Mouse (Mus musculus): ENCODE measurements at regions not wholly inside any gene's neighbourhood (a gene's known extent, or its start where the extent isn't known, plus 50 kb on each side); places are given as distances from the start of the nearest gene placed in this dataset.
A peak's percentile ranks its signal among the peaks of the same experiment; 100 is the strongest.

DNA sequence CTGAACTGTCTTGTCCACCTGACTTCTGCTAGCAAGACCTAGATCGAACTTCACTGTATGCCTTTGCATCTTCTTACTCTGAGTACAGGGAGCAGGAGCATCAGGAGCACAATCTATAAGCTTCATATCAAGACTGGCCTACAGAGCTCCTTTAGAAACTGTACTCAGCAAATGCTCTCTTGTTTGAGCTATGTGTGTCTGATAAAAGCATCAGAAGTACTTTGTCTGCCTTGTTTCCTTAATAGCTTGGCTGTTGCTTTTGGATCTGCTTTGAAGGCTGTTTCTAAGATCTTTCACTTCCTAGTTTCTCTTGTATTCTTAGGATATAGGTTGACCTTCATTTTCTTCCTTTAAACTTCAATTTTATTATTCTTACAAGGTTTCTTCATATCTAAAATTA, 175.3 kb upstream of the Cypt12 start:
- in situ Hi-C loops (cut with MboI; ENCODE audit: low pct_unique_long_range_greater_than_20kb): no loop called here
- DNase-seq (ENCODE audit: low read depth, low spot score) (no peak), ATAC-seq (no peak)
- no peak for TF ChIP-seq CTCF (IDR thresholded peaks at IDR 0.05)
- CTCF ChIA-PET: interaction anchor here (1.1 kb wide), 1 partner anchor 14 kb away, joined by 3 read pairs; no protein-coding TSS in a partner anchor
- POLR2A ChIA-PET: no interaction called here
- peaks cover 29% of the 10 kb centered on the region for H3K27me3 ChIP-seq

DNA sequence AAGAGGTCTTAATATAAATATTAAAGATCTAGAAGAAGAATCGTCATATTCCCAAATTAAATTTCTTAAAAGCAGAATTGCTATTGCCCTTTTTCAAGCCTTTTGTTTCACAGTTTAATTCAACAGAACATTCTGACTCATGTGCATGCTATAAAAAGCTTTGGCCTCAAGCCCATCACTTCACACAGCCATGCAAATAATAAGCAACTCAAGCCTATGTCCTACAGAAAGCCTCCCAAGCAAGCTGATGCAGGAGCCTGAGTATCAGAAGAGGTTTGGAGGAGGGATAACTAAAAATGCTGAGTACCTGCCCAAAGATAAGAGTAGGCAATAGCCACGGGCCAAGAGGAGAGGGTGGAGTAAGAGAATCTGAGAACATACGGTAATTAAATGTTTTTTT, 169.1 kb upstream of the Cypt12 start:
- no peak for TF ChIP-seq CTCF (IDR thresholded peaks at IDR 0.05)
- H3K27me3 ChIP-seq: peaks cover 50% of the 10 kb centered on the region
- POLR2A ChIA-PET: no interaction called here
- DNase-seq (ENCODE audit: low read depth, low spot score) (no peak), ATAC-seq (no peak)
- CTCF ChIA-PET: no interaction called here
- in situ Hi-C loops (cut with MboI; ENCODE audit: low pct_unique_long_range_greater_than_20kb): no loop called here

DNA sequence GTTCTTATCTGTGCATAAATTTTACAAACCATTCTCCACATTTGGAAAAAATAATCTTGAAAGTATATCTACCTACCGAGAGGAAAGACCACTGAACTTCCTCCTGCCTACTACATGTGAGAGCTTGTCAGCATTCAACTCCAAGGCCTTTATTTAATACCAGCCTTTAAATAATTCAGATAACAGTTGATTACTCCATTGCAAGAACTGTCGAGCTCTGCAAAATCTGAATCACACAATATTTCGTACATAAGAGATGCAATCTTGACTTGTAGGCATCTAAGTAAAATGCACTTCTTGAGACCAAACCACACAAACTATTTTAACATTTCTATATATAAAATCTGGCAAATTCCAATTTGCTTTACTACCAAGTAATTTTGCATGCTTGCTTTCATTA, 164.1 kb upstream of the Cypt12 start:
- no peak for DNase-seq (ENCODE audit: low read depth, low spot score)
- ATAC-seq: no peak
- in situ Hi-C loops (cut with MboI; ENCODE audit: low pct_unique_long_range_greater_than_20kb): no loop called here
- TF ChIP-seq CTCF (IDR thresholded peaks at IDR 0.05): no peak
- peaks cover 72% of the 10 kb centered on the region for H3K27me3 ChIP-seq
- POLR2A ChIA-PET: no interaction called here
- CTCF ChIA-PET: no interaction called here

DNA sequence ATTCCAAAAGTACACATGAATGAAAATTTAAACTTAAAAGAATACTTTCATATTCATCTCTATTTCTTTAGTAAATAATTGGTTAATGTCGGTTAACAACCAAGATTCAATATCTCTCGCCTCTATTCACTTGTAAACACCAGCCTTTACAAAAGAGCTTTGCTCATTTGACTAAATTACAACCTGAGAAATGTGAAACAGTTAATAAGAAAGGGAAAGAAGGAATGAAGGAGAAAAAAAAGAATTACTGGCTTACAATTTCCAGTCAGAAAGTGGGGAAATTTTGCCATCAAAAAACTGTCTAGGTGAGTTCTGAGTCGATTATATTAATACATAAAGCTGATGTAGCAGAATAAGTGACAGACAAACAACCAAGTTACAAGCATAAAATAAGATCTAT, 163.6 kb upstream of the Cypt12 start:
- ChIA-PET CTCF (no interaction called here), POLR2A (no interaction called here)
- no peak for TF ChIP-seq CTCF (IDR thresholded peaks at IDR 0.05)

DNA sequence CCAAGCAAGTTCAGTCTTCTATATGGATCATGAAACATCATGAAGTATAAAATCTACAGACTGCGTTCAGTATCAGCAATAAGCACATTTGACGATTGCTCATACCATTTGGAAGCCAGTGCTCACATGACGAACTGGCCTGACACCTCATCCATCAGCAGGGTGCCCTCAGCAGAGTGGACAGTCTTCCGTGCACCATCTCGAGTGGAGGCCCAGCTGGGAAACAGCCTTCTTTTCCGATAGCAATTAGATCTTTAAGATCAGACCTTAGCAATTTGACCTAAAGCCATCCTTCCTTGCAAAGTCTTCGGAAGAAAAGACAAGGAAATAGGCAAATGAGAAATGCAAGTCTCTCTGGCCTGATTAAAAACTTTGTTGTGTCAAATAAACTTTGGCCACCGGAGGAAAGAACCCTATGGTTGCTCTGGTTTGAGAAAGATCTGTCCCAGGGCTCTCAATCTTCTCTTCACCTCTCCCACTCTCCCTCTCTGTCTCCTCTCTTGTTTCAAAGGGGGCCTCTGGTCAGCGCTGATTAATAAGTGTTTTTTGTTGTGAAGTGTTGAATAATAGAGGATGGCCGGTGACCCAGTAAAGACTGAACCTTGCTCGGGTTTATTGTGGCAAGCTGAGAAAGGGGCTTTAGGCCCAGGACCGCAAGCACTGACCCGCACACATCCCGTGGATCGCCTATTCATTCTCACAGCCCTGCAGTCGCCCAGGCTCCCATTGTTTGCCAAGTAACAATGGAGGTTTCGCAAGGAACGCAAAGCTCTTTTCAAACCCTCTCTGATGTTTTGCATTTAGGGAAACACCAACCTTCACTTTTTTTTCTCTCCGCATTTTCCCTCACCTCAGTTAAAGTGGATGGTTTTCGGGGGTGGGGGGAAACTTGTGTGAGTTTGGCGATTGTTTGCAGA, 162.8 kb upstream of the Cypt12 start:
- POLR2A ChIA-PET: no interaction called here
- ATAC-seq (peak; percentile 8), DNase-seq (ENCODE audit: low read depth, low spot score) (no peak)
- no peak for TF ChIP-seq CTCF (IDR thresholded peaks at IDR 0.05)
- H3K27me3 ChIP-seq: peaks cover 77% of the 10 kb centered on the region
- CTCF ChIA-PET: no interaction called here
- in situ Hi-C loops (cut with MboI; ENCODE audit: low pct_unique_long_range_greater_than_20kb): no loop called here

More for the DNA sequence above, 163.6 kb upstream of the Cypt12 start:
- H3K27me3 ChIP-seq: peaks cover 71% of the 10 kb centered on the region
- ATAC-seq (no peak), DNase-seq (ENCODE audit: low read depth, low spot score) (no peak)
- in situ Hi-C loops (cut with MboI; ENCODE audit: low pct_unique_long_range_greater_than_20kb): no loop called here

DNA sequence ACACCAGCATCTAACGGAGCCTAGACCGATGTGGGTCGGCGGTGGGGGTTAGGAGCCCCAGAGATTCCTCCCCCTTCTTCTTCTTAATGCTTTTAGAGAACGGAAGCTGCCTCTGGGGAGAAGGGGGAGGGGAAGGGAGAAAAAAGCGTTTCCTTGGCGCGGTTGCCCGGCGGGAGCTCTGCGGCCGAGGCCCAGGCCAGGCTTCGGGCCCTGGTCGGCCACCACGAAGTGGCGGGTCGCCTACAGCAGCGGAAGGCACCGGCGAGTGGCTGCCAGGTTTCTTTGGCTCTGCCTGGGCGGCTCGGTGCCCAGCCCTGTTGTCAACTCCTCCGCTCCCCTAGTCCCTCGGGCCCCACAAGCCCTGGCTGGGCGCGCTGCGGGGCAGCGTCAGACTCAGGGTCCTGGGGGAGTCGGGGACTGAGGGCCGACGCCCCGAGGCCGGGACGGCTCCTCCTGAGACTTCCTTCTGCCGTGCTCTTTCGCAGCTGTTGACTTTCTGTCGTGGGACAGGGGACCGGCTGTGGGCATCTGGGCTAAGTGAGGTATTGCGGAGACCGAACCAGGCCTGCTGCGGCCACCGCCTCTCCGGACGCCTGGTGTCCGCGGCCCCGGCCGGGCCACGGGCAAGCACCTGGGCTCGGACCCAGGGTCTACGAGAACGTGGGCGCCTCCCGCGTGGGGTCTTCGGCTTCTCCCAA, 162.0 kb upstream of the Cypt12 start:
- POLR2A ChIA-PET: no interaction called here
- in situ Hi-C loops (cut with MboI; ENCODE audit: low pct_unique_long_range_greater_than_20kb): no loop called here
- peak; percentile 17 for ATAC-seq
- CTCF ChIA-PET: no interaction called here
- no peak for DNase-seq (ENCODE audit: low read depth, low spot score)
- TF ChIP-seq CTCF (IDR thresholded peaks at IDR 0.05): no peak
- peaks cover 83% of the 10 kb centered on the region for H3K27me3 ChIP-seq

DNA sequence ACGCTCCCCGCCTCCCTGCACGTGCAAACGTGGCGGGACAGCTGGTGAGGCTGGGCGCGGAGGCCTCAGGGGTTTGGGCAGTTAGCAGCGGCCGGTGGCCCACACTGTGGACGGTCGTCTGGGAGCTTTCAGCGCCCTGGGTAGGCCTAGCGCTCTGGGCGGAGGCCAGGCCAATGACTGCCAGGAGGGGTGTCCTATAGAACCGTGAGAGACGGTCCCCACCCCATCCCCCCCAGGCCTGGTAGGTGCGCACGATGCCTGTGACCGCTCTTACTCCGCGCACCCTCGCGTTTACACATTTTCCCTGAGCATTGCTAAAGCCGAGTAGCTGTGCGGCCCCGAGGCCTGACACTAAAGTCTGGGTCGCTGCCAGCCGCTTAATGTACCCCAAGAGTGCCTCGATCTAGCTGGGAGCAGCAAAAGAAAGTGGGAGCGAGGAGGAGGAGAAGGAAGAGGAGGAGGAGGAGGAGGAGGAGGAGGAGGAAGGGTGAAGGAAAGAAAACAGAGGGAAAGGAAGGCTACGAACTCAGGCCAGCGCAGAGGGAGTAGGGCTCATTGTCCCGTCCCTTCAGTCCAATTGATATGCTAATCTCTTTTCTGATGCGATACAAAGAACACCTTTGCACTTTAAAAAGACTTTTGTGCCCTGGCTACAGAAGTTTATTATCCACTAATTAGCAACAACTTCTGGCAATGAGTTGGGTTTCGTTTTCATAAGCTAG, 161.3 kb upstream of the Cypt12 start:
- H3K27me3 ChIP-seq: peaks cover 87% of the 10 kb centered on the region
- no peak for ATAC-seq
- ChIA-PET POLR2A (no interaction called here), CTCF (interaction anchor here (1.0 kb wide), 1 partner anchor 14 kb away, joined by 3 read pairs; no protein-coding TSS in a partner anchor)
- in situ Hi-C loops (cut with MboI; ENCODE audit: low pct_unique_long_range_greater_than_20kb): no loop called here
- DNase-seq (ENCODE audit: low read depth, low spot score): no peak
- no peak for TF ChIP-seq CTCF (IDR thresholded peaks at IDR 0.05)

DNA sequence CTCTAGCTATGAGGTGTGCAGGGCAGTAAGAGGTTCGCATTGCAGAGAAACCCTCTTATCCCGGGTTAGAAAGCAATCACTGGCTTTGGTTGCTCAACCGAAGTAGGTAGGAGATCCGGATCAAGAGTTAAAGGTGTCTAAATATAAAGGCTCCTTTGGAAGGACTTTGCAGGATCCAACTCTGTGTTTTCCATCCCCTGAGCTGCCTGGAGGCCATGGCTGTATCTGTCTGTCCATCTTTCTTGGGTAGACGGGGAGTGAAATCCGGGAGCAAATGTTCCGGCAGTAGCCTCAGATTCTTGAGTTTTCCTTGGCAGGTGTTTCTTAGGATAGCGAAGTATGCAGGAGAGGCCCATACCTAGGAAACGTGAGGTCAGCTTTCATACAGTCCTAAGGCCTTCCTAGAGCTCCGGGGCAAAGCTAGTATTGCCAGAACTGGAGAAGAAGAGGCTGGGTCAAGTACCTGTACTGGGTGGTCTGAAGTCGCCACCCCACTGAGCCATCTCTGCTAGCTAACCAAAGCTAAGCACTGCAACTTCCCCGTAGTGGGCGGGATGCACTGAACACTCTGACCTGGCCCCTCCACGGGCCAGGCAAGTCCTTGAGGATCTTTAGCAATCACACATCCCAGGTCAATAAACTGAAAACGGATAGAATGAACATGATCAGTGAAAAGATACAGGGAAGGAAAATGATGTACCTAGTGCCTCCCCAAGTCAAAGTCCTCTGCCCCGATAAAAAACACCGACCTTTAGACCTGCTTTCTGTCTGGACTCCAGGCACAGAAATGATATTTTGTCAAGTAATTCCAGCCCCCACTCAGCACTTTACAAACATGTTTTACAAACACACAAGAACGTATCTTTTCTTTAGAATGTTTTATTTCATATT, 160.5 kb upstream of the Cypt12 start:
- DNase-seq (ENCODE audit: low read depth, low spot score): no peak
- in situ Hi-C loops (cut with MboI; ENCODE audit: low pct_unique_long_range_greater_than_20kb): no loop called here
- no peak for TF ChIP-seq CTCF (IDR thresholded peaks at IDR 0.05)
- CTCF ChIA-PET: interaction anchor here (1.0 kb wide), 1 partner anchor 14 kb away, joined by 3 read pairs; no protein-coding TSS in a partner anchor
- H3K27me3 ChIP-seq: peaks cover 89% of the 10 kb centered on the region
- no peak for ATAC-seq
- POLR2A ChIA-PET: no interaction called here

DNA sequence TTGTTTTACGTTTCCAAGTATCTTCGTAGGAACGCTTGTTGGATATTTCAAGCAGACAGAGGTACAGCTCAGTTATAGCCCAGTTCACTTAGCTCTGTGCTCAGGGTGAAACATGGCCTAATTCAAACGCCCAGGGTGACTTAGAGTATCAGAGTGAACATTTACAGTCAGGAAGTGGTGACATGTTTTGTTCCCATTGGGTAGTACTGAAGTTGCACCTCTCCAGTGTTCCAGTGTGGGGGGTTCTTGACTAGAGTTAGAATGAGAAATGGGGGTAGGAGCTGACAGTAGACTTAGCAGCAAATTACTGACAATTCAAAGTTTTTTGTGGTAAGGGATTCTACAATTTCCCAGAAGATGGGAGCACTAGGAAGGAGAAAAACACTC, 159.9 kb upstream of the Cypt12 start:
- no peak for TF ChIP-seq CTCF (IDR thresholded peaks at IDR 0.05)
- CTCF ChIA-PET: no interaction called here
- DNase-seq (ENCODE audit: low read depth, low spot score) (no peak), ATAC-seq (no peak)
- POLR2A ChIA-PET: no interaction called here
- in situ Hi-C loops (cut with MboI; ENCODE audit: low pct_unique_long_range_greater_than_20kb): no loop called here
- peaks cover 87% of the 10 kb centered on the region for H3K27me3 ChIP-seq

DNA sequence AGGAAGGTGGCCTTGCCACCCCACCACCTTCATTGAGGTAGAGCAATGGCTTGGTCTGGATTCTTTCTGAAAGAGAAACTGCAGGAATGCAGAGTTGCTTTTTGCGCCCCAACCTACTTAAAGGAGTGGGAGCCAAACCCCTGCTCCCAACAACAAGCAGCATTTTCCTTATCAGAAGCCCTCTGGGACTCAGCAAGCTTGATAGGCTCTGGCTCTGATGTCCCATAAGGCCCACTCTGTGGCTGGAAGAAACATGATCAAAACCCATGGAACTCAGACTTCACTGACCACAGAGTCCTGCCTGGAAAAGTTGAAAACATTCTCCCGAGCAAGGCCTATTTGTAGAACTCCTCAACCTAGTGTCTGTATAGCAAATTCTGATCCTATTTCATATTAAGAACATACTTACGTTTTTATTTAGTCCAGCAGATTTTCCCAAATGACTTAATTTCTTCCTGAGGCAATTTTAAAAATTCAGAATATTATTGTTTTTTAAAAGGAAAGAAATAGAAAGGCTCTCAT, 159.4 kb upstream of the Cypt12 start:
- TF ChIP-seq CTCF (IDR thresholded peaks at IDR 0.05): no peak
- DNase-seq (ENCODE audit: low read depth, low spot score): no peak
- in situ Hi-C loops (cut with MboI; ENCODE audit: low pct_unique_long_range_greater_than_20kb): no loop called here
- ATAC-seq: no peak
- H3K27me3 ChIP-seq: peaks cover 90% of the 10 kb centered on the region
- CTCF ChIA-PET: interaction anchor here (2.0 kb wide), 1 partner anchor 10 kb away, joined by 11 read pairs; no protein-coding TSS in a partner anchor
- POLR2A ChIA-PET: no interaction called here
